Mouse (Mus musculus): ENCODE data around the gene Tchh. TPM values are rescaled to one million over a fixed set of nuclear protein-coding genes. Genes with fewer than 3 reads are reported as not detected.
A peak's percentile ranks its signal among the peaks of the same experiment; 100 is the strongest.
"Not testable (repeated sequence)": the region's sequence is repeated elsewhere in the genome, so short reads cannot be mapped to it uniquely, and the experiment has no call there.

Gene Tchh
- 21.3 and 45.7 TPM in 2 replicates for polyA plus RNA-seq (2015; fragmentation: Nextera tagmentation; extraction: Ambion mirVana)

GRCm38 (mm10) chr3:93442030-93442429, at the start of gene Tchh:
Gene Tchh (plus strand): TSS chr3:93442330.
- Histone ChIP-seq H3K9me3 (replicated peaks) (no peaks in the 10 kb centered on the region), H3K4me2 (replicated peaks) (peak within 1 kb of the TSS; percentile 95; the same call in 1 of the 2 replicates), H3K36me3 (no peaks in the 10 kb centered on the region), H3K4me1 (peaks cover 31% of the 10 kb centered on the region), H3K9ac (no peak within 1 kb of the TSS), H3K27me3 (peaks cover 36% of the 10 kb centered on the region), H3K4me3 (replicated peaks) (peak within 1 kb of the TSS; percentile 59), H3K27ac (replicated peaks) (no peak within 1 kb of the TSS)
- 90% methylated on average over 1 of the region's 1 CpGs for WGBS
- ATAC-seq (ENCODE audit: insufficient number of reproducible peaks, low FRiP score, low TSS enrichment, low read depth), result no peak

GRCm38 (mm10) chr3:93393366-93393765, 48.8 kb upstream of the Tchh start, which contains the start of gene Rptn:
Gene Rptn (plus strand): TSS chr3:93393699.
- 63% methylated on average over 2 of the region's 2 CpGs for WGBS
- no peaks in the 10 kb centered on the region for H3K9me3 ChIP-seq (replicated peaks)
- no peak within 1 kb of the TSS for H3K4me2 ChIP-seq (replicated peaks)
- no peaks in the 10 kb centered on the region for H3K4me1 ChIP-seq
- no peak within 1 kb of the TSS for H3K9ac ChIP-seq
- H3K27me3 ChIP-seq, result no peaks in the 10 kb centered on the region
- no peaks in the 10 kb centered on the region for H3K36me3 ChIP-seq
- no peak for ATAC-seq (ENCODE audit: insufficient number of reproducible peaks, low FRiP score, low TSS enrichment, low read depth)
- H3K4me3 ChIP-seq (replicated peaks), result no peak within 1 kb of the TSS
- H3K27ac ChIP-seq (replicated peaks), result no peak within 1 kb of the TSS

- Histone ChIP-seq H3K27ac (replicated peaks) (no peak overlapping the region), H3K4me3 (replicated peaks) (no peak overlapping the region), H3K4me1 (no peaks in the 10 kb centered on the region), H3K27me3 (no peaks in the 10 kb centered on the region), H3K36me3 (no peaks in the 10 kb centered on the region), H3K9me3 (replicated peaks) (no peaks in the 10 kb centered on the region), H3K9ac (no peak overlapping the region), H3K4me2 (replicated peaks) (no peak overlapping the region)
- WGBS, result 73% methylated on average over 3 of the region's 3 CpGs
- ATAC-seq (ENCODE audit: insufficient number of reproducible peaks, low FRiP score, low TSS enrichment, low read depth), result no peak
Observed at GRCm38 (mm10) chr3:93403936-93404335, 38.2 kb upstream of the Tchh start.

- Histone ChIP-seq H3K4me3 (replicated peaks) (no peak overlapping the region), H3K27me3 (no peaks in the 10 kb centered on the region), H3K4me2 (replicated peaks) (no peak overlapping the region), H3K9ac (no peak overlapping the region), H3K27ac (replicated peaks) (no peak overlapping the region), H3K36me3 (no peaks in the 10 kb centered on the region), H3K4me1 (no peaks in the 10 kb centered on the region), H3K9me3 (replicated peaks) (no peaks in the 10 kb centered on the region)
- no peak for ATAC-seq (ENCODE audit: insufficient number of reproducible peaks, low FRiP score, low TSS enrichment, low read depth)
- WGBS, result 29% methylated on average over 5 of the region's 5 CpGs
Observed at GRCm38 (mm10) chr3:93406992-93407391, 35.1 kb upstream of the Tchh start.

GRCm38 (mm10) chr3:93411905-93412304, 30.2 kb upstream of the Tchh start:
- no peaks in the 10 kb centered on the region for H3K9me3 ChIP-seq (replicated peaks)
- no peaks in the 10 kb centered on the region for H3K27me3 ChIP-seq
- H3K4me1 ChIP-seq, result no peaks in the 10 kb centered on the region
- H3K4me2 ChIP-seq (replicated peaks), result no peak overlapping the region
- H3K27ac ChIP-seq (replicated peaks), result no peak overlapping the region
- no peak overlapping the region for H3K4me3 ChIP-seq (replicated peaks)
- no peaks in the 10 kb centered on the region for H3K36me3 ChIP-seq
- no peak overlapping the region for H3K9ac ChIP-seq
- ATAC-seq (ENCODE audit: insufficient number of reproducible peaks, low FRiP score, low TSS enrichment, low read depth), result no peak
- whole genome bisulfite sequencing, result 13% methylated on average over 2 of the region's 2 CpGs

GRCm38 (mm10) chr3:93431673-93432072, 10.5 kb upstream of the Tchh start:
- H3K27me3 ChIP-seq, result no peaks in the 10 kb centered on the region
- no peaks in the 10 kb centered on the region for H3K36me3 ChIP-seq
- H3K27ac ChIP-seq (replicated peaks), result no peak overlapping the region
- H3K9me3 ChIP-seq (replicated peaks), result no peaks in the 10 kb centered on the region
- H3K4me2 ChIP-seq (replicated peaks), result no peak overlapping the region
- no peak overlapping the region for H3K9ac ChIP-seq
- 33% methylated on average over 3 of the region's 3 CpGs for WGBS
- H3K4me3 ChIP-seq (replicated peaks), result no peak overlapping the region
- no peak for ATAC-seq (ENCODE audit: insufficient number of reproducible peaks, low FRiP score, low TSS enrichment, low read depth)
- H3K4me1 ChIP-seq, result no peaks in the 10 kb centered on the region

- no peak for ATAC-seq (ENCODE audit: insufficient number of reproducible peaks, low FRiP score, low TSS enrichment, low read depth)
- Histone ChIP-seq H3K4me3 (replicated peaks) (peak overlapping the region; percentile 59), H3K27ac (replicated peaks) (peak overlapping the region; percentile 73; the same call in 1 of the 2 replicates), H3K4me1 (peaks cover 40% of the 10 kb centered on the region), H3K4me2 (replicated peaks) (peak overlapping the region; percentile 95), H3K36me3 (no peaks in the 10 kb centered on the region), H3K9ac (0 out of 2 replicates have a peak overlapping the region, but pooled peaks have one; percentile 9), H3K9me3 (replicated peaks) (no peaks in the 10 kb centered on the region), H3K27me3 (peaks cover 40% of the 10 kb centered on the region)
- WGBS, result under 1% methylated on average over 38 of the region's 38 CpGs
Observed at GRCm38 (mm10) chr3:93443501-93444101, 1.5 kb downstream of the Tchh start.

GRCm38 (mm10) chr3:93444343-93445164, 2.4 kb downstream of the Tchh start:
- peaks cover 40% of the 10 kb centered on the region for H3K4me1 ChIP-seq
- no peaks in the 10 kb centered on the region for H3K9me3 ChIP-seq (replicated peaks)
- no peaks in the 10 kb centered on the region for H3K36me3 ChIP-seq
- peak; percentile 85 for ATAC-seq (ENCODE audit: insufficient number of reproducible peaks, low FRiP score, low TSS enrichment, low read depth)
- H3K4me2 ChIP-seq (replicated peaks), result peak overlapping the region; percentile 95
- H3K27ac ChIP-seq (replicated peaks), result peak overlapping the region; percentile 73
- WGBS, result under 1% methylated on average over 56 of the region's 56 CpGs
- H3K27me3 ChIP-seq, result peaks cover 37% of the 10 kb centered on the region
- peak overlapping the region; percentile 59 for H3K4me3 ChIP-seq (replicated peaks)
- H3K9ac ChIP-seq, result 0 out of 2 replicates have a peak overlapping the region, but pooled peaks have one; percentile 18

GRCm38 (mm10) chr3:93445165-93445705, 3.1 kb downstream of the Tchh start:
- Histone ChIP-seq H3K4me1 (peaks cover 40% of the 10 kb centered on the region), H3K4me2 (replicated peaks) (peak overlapping the region; percentile 95), H3K9ac (0 out of 2 replicates have a peak overlapping the region, but pooled peaks have one; percentile 18), H3K9me3 (replicated peaks) (no peaks in the 10 kb centered on the region), H3K27ac (replicated peaks) (peak overlapping the region; percentile 73; the same call in 1 of the 2 replicates), H3K4me3 (replicated peaks) (peak overlapping the region; percentile 59), H3K27me3 (peaks cover 37% of the 10 kb centered on the region), H3K36me3 (no peaks in the 10 kb centered on the region)
- under 1% methylated on average over 36 of the region's 36 CpGs for WGBS
- ATAC-seq (ENCODE audit: insufficient number of reproducible peaks, low FRiP score, low TSS enrichment, low read depth), result no peak

- ATAC-seq (ENCODE audit: insufficient number of reproducible peaks, low FRiP score, low TSS enrichment, low read depth), result no peak
- no peak overlapping the region for H3K27ac ChIP-seq (replicated peaks)
Observed at GRCm38 (mm10) chr3:93446128-93446755, 4.1 kb downstream of the Tchh start.

GRCm38 (mm10) chr3:93446756-93447137, 4.6 kb downstream of the Tchh start:
- H3K4me2 ChIP-seq (replicated peaks), result peak overlapping the region; percentile 95
- peak overlapping the region; percentile 69 for H3K27ac ChIP-seq (replicated peaks)
- WGBS, result under 1% methylated on average over 32 of the region's 32 CpGs
- H3K36me3 ChIP-seq; H3K9me3 ChIP-seq (replicated peaks); ATAC-seq (ENCODE audit: insufficient number of reproducible peaks, low FRiP score, low TSS enrichment, low read depth): not testable (repeated sequence)
- peaks cover 40% of the 10 kb centered on the region for H3K4me1 ChIP-seq
- peak overlapping the region; percentile 59 for H3K4me3 ChIP-seq (replicated peaks)
- H3K9ac ChIP-seq, result peak overlapping the region; percentile 21; the same call in 1 of the 2 replicates
- H3K27me3 ChIP-seq, result peaks cover 31% of the 10 kb centered on the region

More at GRCm38 (mm10) chr3:93446128-93446755, 4.1 kb downstream of the Tchh start:
- peak overlapping the region; percentile 95 for H3K4me2 ChIP-seq (replicated peaks)
- H3K9ac ChIP-seq, result peak overlapping the region; percentile 21
- 1% methylated on average over 54 of the region's 54 CpGs for WGBS
- peak overlapping the region; percentile 59 for H3K4me3 ChIP-seq (replicated peaks)
- peaks cover 29% of the 10 kb centered on the region for H3K27me3 ChIP-seq
- H3K9me3 ChIP-seq (replicated peaks), result no peaks in the 10 kb centered on the region
- no peaks in the 10 kb centered on the region for H3K36me3 ChIP-seq
- peaks cover 40% of the 10 kb centered on the region for H3K4me1 ChIP-seq

Measured in embryonic facial prominence, embryonic 15.5 days (tissue).